Mouse (Mus musculus): ENCODE data around the gene Tex46.

Gene Tex46

DNA sequence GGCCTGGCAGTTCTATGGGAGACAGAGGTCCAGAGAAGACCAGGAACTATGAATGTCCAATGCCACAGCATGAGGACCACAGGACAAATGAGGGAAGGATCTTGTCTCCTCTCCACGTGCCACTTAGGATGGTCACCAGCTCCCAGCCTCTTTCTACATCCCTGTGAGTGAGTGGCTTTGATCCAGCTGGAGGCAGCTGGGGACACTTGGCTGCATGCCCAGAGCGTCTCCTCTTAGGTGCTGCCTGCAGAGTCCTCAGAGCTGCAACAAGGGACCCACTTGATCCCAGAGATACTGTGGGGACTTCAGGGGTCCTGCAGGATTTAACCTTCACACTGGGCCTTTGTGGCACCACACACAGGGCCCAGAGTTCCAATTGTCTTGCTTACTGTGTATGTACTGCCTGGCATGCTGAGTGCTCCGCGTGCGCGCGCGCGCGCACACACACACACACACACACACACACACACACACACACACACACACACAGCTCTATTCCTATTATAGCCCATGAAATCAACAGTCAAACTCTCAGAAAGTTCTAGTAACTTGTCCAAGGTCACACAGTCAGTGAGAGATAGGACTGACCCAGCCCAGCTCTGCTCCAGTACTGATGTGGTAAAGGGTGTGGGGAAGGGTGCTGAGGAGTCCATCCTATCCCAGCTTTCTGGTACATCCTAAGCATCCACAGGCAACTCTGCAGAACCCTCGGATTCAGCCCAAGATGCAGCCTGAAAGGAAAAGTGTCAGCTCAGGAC is 21.2 kb downstream of the Tex46 start:
- in situ Hi-C loops (cut with MboI), result no loop called here

GRCm38 (mm10) chr4:136635995-136636394 is 25.8 kb downstream of the Tex46 start:
- in situ Hi-C loops (cut with MboI), result no loop called here

- in situ Hi-C loops (cut with MboI), result no loop called here
Observed at GRCm38 (mm10) chr4:136636511-136636910, 26.3 kb downstream of the Tex46 start.

- in situ Hi-C loops (cut with MboI), result no loop called here
Observed at GRCm38 (mm10) chr4:136636983-136637562, 26.8 kb downstream of the Tex46 start.

DNA sequence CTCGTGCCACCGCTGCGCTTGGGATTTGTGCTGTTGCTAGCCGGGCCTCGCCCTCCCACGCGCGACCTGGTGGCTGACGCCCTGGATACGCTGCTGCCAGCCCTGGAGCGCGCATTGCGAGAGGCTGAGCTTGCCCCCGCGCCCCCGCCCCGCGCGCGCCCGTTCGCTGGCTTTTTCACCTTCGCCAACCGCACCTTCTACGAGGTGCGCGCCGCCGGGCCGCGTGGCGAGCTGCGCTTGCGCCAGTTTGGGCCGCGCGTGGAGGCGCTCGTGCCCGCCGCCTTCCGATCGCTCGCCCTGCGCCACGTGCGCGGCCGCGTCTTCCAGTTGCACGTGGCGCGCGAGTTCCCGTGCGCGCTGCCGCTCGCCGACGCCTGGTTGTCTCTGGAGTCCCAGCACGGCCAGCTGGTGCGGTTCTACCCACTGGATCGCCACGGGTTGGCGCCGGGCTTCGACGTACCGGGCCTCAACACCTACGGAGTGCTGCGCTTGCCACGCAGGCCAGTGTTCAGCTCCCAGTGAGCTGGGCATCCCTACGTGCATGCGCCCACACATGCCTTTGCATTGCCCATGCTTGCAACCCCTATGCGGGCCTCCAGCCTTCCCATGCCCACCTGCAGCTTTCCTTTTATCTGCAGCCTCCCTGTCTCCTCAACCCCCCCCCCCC is 27.5 kb downstream of the Tex46 start:
- in situ Hi-C loops (cut with MboI), result no loop called here

GRCm38 (mm10) chr4:136638230-136638750 is 28.1 kb downstream of the Tex46 start:
- in situ Hi-C loops (cut with MboI), result no loop called here

- in situ Hi-C loops (cut with MboI), result no loop called here
Observed at GRCm38 (mm10) chr4:136638890-136639289, 28.7 kb downstream of the Tex46 start.

GRCm38 (mm10) chr4:136648922-136649479 is 38.8 kb downstream of the Tex46 start:
- in situ Hi-C loops (cut with MboI), result no loop called here

GRCm38 (mm10) chr4:136649480-136650196 is 39.4 kb downstream of the Tex46 start:
- in situ Hi-C loops (cut with MboI), result no loop called here

DNA sequence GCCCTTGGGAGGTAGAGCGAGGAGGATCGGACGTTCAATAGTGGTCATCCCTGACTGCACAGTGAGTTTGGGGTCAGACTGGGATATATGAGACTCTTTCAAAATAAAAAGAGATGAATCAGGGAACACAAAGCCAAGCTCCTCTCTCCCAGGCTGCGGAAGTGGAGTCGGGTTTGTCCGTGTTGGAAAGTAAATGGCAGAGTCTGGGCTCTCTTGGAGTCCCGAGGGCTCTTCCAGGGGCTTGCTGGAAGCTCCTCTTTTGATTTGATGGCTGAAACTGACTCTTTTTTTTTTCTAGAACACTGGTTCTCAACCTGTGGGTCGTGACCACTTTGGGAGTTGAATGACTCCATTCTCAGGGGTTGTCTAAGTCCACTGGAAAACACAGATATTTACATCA is 40.0 kb downstream of the Tex46 start:
- in situ Hi-C loops (cut with MboI), result no loop called here

GRCm38 (mm10) chr4:136651357-136651811 is 41.1 kb downstream of the Tex46 start:
- in situ Hi-C loops (cut with MboI), result no loop called here

DNA sequence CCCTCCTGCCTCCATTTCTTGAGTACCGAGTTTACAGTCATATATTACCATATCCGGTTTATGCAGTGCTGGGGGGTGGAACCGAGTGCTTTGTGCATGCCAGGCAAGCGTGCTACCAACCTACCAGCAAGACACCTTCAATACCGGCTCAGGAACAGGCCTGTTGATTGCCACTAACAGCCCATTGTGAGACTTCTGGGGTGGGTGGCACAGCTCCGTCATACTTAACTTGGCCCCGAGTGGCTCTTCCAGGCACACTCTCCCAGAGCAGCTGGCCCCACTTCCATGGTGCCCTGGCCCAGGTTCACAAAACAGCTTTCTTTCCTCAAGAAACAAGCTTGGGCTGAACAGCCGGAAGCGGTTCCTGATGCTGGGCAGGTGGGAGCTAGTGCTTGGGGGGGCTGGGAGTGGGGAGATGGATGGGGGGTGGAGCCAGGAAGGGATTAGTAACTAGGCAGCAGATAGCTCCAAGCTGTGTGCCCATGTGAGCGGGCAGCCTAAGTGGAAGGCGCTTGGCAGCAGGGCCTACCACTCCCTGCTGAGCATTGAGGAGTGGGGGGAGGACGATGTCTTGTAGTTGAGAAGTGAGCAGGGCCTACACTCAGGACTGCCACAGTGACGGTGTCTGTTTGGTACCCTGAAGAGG is 41.8 kb downstream of the Tex46 start:
- in situ Hi-C loops (cut with MboI), result no loop called here

DNA sequence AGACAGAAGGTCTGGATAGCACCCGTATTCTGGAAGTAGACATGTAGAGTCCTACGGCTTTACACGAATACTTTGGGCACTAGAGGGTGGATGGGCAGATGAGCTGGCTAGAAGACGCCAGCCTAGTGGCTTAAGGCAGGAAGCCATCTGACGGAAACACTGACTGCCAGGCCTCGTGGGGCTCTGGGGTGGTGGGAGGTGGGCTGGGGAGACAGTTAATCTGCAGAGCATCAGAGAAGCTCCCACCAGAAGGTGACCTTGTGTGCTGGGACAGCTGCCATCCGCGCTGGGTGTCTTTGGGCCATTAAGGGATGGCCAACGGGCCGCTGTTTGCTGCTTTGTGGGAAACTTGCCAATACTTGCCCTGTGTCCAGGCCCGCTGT is 42.3 kb downstream of the Tex46 start:
- in situ Hi-C loops (cut with MboI), result no loop called here

- in situ Hi-C loops (cut with MboI), result no loop called here
Observed at GRCm38 (mm10) chr4:136653019-136653418, 42.8 kb downstream of the Tex46 start.

DNA sequence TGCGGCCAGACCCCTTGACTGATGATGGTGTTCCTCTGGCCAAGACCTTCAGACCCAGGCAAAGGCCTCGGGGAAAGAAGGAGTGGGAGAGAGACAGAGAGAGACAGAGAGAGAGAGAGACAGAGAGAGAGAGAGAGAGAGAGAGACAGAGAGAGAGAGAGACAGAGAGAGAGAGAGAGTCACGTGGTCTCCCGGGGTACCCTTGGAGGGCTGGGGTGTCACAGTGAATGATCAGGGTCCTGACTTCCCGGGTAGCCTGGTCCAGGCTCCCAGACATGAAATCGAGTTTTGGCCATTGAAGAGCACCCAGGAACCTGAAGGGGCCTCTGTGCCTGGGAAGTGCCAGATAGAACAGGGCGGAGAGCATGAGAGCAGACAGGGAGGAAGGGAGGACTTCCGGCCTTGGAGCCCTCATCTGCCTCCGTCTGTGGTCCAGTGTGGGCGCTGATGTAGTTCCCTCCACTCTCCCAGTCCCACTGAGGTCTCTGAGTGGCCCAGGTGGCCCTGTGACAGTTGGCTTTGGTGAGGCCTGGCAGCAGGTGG is 43.5 kb downstream of the Tex46 start:
- in situ Hi-C loops (cut with MboI), result no loop called here

GRCm38 (mm10) chr4:136657914-136658313 is 47.7 kb downstream of the Tex46 start:
- in situ Hi-C loops (cut with MboI), result no loop called here

All from mature B cell (primary cell).